Comparison of ENCODE assay signal across 1 mouse cellular context in the genomic region with DNA sequence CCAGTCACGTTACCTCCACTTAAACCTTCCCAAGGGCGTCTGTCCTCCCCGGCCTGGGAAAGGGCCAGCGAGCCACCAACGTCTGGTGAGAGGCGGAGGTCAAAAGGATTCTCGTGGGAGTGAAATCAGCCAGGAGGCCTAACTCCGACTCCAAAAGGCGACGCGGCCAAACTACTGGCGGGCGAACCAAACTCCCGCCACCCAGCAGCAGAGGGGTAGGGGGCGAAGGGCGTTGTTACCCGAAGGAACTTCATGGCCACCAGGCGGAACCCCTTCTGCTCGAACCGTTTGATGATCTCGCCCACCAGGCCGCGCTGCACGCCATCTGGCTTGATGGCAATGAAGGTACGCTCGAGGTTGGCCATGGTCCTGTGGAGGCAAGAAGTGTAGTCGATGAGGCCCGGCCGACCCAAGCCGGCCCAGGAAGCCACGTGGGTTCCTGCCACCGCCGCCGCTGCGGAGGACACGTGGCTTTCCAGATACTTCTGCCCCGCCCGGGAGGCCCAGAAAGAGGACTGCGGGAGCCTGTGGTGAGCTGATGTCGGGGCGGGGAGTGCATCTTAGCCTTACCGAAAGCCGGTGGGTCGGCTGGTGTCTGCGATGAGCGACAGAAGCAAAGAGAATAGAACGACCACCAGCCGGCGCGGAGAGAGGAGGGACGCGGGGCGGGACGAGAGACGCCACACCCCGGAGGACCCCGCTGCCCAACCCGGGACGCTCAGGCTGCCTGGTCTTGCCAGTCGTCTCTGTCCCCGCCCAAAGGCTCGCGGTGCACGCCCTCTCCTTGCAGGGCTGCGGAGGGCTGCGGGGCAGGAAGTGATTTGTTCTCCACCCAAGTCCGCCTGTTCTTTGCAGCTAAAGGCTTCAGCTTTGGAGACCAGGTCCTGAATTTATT.
TF ChIP-seq lines count a peak whose summit lies in the region.

No protein-coding gene starts in this region.

TF ChIP-seq in MEL, 35 proteins besides CTCF, POLR2A, EP300 and RAD21 (continued from another document):
- TF ChIP-seq MYB (IDR thresholded peaks at IDR 0.05; ENCODE audit: low read depth, low read length), result no peak; the same call in 1 of the 2 replicates
- 0 out of 2 replicates have a peak, but pooled peaks have one; percentile 11 for TF ChIP-seq ETS1 (IDR thresholded peaks at IDR 0.05; ENCODE audit: low read depth, low read length)
- TF ChIP-seq BHLHE40 (IDR thresholded peaks at IDR 0.05; ENCODE audit: borderline replicate concordance, low read depth, low read length), result 0 out of 2 replicates have a peak, but pooled peaks have one; percentile 34
- TF ChIP-seq GATA1 (IDR thresholded peaks at IDR 0.05; ENCODE audit: low read depth, low read length), result no peak
- no peak for TF ChIP-seq ZKSCAN1 (IDR thresholded peaks at IDR 0.05; ENCODE audit: low read depth, low read length)
- peak; percentile 33; the same call in 1 of the 2 replicates for TF ChIP-seq POLR2AphosphoS2 (IDR thresholded peaks at IDR 0.05; ENCODE audit: low read length)
- peak; percentile 99 for TF ChIP-seq MAX (IDR thresholded peaks at IDR 0.05; ENCODE audit: low read length)
- peak; percentile 33; the same call in 1 of the 2 replicates for TF ChIP-seq KAT2A (conservative IDR thresholded peaks at IDR 0.05; ENCODE audit: low read depth, low read length)
- no peak for TF ChIP-seq E2F4 (IDR thresholded peaks at IDR 0.05; ENCODE audit: borderline replicate concordance, low read depth, low read length)
- TF ChIP-seq NRF1 (IDR thresholded peaks at IDR 0.05; ENCODE audit: insufficient read depth, low read depth, low read length, poor library complexity, severe bottlenecking), result 0 out of 2 replicates have a peak, but pooled peaks have one; percentile 35
- TF ChIP-seq UBTF (IDR thresholded peaks at IDR 0.05; ENCODE audit: borderline replicate concordance, insufficient read depth, low read depth, low read length), result peak; percentile 31; the same call in 1 of the 2 replicates
- peak; percentile 98 for TF ChIP-seq SIN3A (IDR thresholded peaks at IDR 0.05; ENCODE audit: low read length)
- TF ChIP-seq ZC3H11A (IDR thresholded peaks at IDR 0.05; ENCODE audit: low read depth, low read length), result no peak
- no peak for TF ChIP-seq ZNF384 (IDR thresholded peaks at IDR 0.05; ENCODE audit: low read depth, low read length)
- no peak for TF ChIP-seq MAFK (IDR thresholded peaks at IDR 0.05; ENCODE audit: borderline replicate concordance, low read depth, low read length)
- no peak for TF ChIP-seq SMC3 (IDR thresholded peaks at IDR 0.05; ENCODE audit: low read depth, low read length)
- peak; percentile 81 for TF ChIP-seq TBP (IDR thresholded peaks at IDR 0.05; ENCODE audit: low read depth, low read length)
- no peak; the same call in 1 of the 2 replicates for TF ChIP-seq TCF12 (IDR thresholded peaks at IDR 0.05; ENCODE audit: low read depth, low read length)
- TF ChIP-seq MEF2A (IDR thresholded peaks at IDR 0.05; ENCODE audit: extremely low read depth, insufficient replicate concordance, low read depth, low read length, poor library complexity, severe bottlenecking), result no peak
- TF ChIP-seq POLR2AphosphoS5 (IDR thresholded peaks at IDR 0.05; ENCODE audit: borderline replicate concordance, low read depth, low read length), result no peak
- no peak; the same call in 1 of the 2 replicates for TF ChIP-seq CHD1 (IDR thresholded peaks at IDR 0.05; ENCODE audit: low read depth, low read length)
- peak; percentile 100 for TF ChIP-seq MYC (IDR thresholded peaks at IDR 0.05; ENCODE audit: low read depth, low read length)
- 0 out of 2 replicates have a peak, but pooled peaks have one; percentile 72 for TF ChIP-seq ZMIZ1 (IDR thresholded peaks at IDR 0.05; ENCODE audit: low read depth, low read length)
- TF ChIP-seq MAZ (IDR thresholded peaks at IDR 0.05; ENCODE audit: low read depth, low read length), result no peak; the same call in 1 of the 2 replicates
- TF ChIP-seq JUND (IDR thresholded peaks at IDR 0.05; ENCODE audit: low read depth, low read length), result no peak; the same call in 1 of the 2 replicates
- TF ChIP-seq GABPA (IDR thresholded peaks at IDR 0.05; ENCODE audit: low read depth, low read length), result no peak
- peak; percentile 87 for TF ChIP-seq NELFE (IDR thresholded peaks at IDR 0.05; ENCODE audit: low read depth, low read length)
- no peak for TF ChIP-seq CHD2 (IDR thresholded peaks at IDR 0.05; ENCODE audit: low read length)
- peak; percentile 87 for TF ChIP-seq USF1 (IDR thresholded peaks at IDR 0.05; ENCODE audit: low read depth, low read length)
- TF ChIP-seq HCFC1 (IDR thresholded peaks at IDR 0.05; ENCODE audit: low read depth, low read length), result peak; percentile 56; the same call in 1 of the 2 replicates
- no peak for TF ChIP-seq TAL1 (IDR thresholded peaks at IDR 0.05; ENCODE audit: low read length)
- TF ChIP-seq USF2 (IDR thresholded peaks at IDR 0.05; ENCODE audit: borderline replicate concordance in 1 of 2, insufficient read depth in 1 of 2, low read depth in 1 of 2, low read length in 2 of 2), result 0 out of 4 replicates have a peak, but pooled peaks of 1 of the 2 experiments have one; percentile 47
- TF ChIP-seq MXI1 (IDR thresholded peaks at IDR 0.05; ENCODE audit: low read depth, low read length), result peak; percentile 100
